Mouse (Mus musculus) testis, postnatal 10 days (tissue): ENCODE measurements around the gene Tppp.
"Not testable (repeated sequence)": the region's sequence is repeated elsewhere in the genome, so short reads cannot be mapped to it uniquely, and the experiment has no call there.

Experiments
- DNase-seq: peaks from one replicate; pipeline ENCODE4 v3.0.0; 2021; ENCODE audit warnings: low spot score

The Tppp gene

DNA sequence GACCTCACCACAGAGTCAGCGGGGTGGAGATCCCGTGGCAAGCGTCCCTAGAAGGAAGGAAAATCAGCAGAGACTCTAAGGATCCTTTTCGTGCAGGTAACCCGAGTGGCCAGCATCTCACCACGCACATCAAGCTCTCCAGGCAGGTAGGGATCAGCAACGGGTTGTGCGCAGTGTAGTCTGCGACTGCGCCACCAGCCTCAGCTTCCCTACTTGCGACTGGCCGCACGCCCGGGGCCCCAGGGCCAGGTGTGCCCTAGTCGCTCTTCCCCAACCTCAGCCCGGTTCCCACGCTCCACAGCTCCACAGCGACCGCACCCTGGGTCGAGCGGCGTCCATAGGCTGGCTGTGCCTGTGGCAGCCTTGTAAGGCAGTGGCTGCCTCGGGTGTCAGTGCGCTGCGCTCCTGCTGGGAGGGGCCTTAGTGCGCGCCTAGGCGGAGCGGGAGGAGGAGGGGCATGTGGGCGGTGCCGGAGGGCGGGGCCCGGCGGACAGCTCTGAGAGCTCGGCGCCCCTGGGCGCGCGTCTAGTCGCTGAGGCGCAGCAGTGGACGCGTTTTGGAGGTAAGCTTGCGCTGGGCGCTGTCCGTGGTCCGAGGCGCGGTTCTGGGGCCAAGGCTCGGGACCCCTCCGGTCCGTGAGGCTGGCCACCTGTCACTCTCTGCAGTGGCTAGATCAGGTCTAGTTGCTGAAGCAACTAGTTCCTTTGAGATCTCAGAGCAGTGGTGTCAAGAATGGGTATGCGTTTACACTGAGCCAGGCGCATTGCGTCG, at the start of gene Tppp:
Gene Tppp, plus strand, starts transcription at position 460 of the 771 bp plus-strand sequence.
- peak; percentile 92 for DNase-seq

DNA sequence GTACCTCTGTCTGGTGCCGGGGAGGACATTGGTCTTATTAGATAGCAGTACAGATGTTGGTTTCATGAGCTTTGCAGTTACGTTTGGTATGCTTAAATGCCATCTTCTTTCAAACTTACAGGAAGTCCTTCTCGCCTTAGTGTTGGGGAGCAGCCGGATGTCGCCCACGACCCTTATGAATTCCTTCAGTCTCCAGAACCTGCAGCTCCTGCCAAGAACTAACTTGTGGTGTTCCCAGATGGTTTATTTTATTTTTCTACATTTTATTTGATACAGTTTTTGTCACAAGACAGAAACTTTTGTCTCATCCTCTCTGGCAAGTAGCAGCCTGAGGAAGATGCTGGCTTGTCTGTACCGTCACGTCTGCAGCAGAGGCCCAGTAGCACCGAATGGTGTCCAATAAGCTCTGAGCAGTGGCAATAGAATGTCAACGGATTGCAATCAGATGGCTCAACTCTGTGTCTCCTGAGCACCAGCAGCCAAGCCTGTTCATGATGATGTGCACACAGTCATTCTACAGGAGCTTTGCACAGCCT, 49.0 kb upstream of the Tppp start:
- no peak for DNase-seq

DNA sequence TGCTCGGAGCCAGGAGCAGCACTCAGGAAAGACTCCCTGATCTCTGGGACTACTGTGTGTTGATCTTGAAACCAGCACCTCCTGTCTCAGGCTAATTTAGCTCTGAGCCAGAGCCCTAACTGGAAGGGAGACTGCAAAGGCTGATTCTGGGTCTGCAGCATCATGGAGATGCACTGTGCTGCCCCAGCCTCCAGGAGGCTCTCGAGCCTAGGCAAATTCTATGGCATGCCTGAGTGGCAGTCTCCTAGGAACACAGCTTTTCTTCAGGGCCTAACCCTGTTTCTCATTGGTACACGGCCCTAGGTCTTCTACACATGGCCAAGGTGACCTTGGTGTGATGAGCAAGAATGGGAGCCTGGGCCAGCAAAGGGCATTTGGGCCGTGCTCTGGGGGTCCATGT, 48.0 kb upstream of the Tppp start:
- DNase-seq, result no peak

DNA sequence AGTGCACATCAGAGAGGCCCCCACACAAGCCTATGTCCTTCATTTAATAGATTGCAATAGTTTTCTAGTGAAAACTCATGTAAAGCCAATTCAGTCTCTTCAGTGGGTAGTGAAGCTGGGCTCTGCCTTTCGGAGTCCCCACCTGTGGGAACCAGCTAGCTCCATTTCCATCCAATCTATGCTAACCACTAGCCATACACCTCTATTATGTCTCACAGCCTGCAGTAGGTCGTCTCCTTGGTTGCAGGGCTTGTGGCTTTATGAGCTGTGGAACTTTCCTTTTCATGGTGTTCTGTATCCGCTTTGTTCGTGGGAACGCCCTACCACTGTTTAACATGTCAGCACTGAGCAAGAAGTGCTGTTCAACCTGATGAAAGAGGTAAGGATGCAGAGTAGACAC, 45.7 kb upstream of the Tppp start, which contains the start of gene Zdhhc11:
Gene Zdhhc11, plus strand, starts transcription at position 301 of the 400 bp plus-strand sequence.
- no peak for DNase-seq

DNA sequence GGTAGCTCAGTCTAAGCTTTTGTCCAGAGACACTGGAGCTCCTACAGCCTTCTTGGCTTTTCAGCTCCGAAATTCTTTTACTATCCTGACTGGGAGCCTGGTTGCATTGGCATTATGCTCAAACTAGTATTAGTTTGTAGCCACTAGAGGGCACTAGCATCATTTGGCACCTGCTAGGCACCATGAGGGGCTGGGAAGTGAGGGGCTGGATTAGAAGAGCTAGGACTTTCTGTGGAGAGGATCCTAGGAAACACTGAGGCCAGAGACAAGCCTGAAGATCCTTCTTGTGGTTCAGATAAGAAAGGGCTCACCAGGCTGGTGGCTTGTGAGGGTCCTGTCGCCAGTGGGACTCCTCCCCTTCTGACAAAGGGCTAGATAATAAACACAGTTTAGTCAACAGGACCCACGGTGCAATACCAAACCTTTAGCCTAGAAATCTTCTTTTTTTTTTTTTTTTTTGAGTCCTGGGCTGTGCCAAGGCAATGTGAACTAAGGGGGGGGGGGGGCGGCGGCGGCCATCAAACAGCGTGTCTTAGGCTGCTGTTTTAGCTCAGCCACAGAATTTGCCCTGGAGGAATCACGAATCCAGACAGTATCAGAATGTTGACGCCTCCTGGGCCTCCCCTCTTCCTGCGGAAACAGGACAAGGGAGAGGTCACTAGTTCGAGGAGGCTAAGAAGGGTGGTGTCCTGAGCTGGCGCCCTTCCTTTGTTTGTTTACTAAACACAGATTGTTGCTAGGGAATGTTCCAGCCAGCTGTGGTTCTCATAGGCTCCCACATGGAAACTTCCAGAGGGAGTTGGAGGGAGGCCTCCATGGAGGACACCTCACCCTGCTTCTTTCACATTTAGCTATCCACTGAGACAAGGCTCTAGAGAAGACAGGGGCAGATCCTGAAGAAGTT, 38.4 kb upstream of the Tppp start:
- DNase-seq, result peak; percentile 67

DNA sequence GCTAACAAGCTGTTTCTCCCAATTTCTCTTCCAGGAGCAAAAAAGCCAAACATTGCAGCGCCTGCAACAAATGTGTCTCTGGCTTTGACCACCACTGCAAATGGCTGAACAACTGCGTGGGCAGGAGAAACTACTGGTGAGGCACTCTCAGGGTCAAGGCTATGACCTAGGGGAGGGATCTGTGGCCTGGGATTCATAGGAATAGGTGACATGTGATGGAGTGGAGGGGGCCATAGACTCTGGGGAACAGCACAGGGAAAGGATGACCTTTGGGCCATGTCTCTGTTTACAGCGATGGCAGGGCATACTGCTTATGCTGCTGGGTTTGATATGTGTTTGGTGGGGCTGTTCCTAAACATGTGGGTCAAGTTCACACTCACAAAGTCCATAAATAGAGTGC, 34.7 kb upstream of the Tppp start:
- DNase-seq, result no peak

DNA sequence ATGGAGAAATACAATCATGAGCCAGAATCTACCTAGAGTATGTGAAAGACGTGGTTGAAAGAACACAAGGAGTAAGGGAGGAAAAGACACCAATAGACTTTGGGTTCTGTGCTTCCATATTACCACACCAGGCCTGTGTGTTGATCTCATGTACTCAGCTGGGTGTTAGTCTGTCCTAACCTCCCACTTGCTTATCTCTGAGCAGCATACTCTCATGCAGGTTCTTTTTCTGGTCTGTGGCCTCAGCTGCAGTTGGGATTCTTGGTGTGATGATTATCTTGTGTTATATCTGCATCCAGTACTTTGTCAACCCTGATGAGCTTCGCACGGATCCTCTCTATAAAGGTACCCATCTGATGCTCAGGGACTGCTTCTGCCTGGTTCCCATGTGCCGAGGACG, 32.3 kb upstream of the Tppp start:
- no peak for DNase-seq

DNA sequence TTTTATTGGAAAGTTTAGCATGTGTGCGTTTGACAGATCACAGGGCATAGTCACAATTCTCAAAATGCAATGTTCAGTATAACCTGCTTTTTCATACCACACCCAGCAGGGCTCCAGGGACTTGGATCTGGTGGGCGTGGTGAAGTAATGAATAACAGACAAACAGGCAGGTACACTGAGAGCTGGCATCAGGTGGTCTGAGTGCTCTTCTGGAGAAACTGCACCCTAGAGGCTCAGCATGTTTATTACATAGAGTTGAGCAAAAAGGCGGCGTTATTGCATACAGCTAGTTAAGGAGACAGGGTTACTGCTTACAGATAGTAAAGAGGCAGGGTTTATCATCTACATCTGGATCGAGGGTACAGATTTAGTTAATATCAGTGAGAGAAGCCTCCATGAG, 18.9 kb upstream of the Tppp start:
- DNase-seq, result no peak

DNA sequence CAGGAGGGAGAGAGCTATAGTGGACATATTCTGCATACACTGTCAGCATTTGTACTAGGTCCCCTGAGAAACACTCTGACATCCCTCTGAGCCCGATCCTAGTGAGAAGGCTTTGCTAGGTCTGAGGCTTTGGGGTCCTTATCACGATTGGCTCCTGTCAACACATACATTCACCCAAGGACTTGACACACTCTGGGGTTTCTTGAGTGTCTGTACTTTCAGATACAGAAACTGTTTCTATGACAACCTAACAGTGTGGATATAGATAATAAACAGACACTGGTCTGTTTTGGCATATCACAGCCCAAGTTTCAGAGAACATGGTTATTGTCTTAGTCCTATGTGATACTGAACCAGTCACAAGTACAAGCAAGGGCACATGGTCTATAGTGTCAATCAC, 18.4 kb upstream of the Tppp start:
- no peak for DNase-seq

DNA sequence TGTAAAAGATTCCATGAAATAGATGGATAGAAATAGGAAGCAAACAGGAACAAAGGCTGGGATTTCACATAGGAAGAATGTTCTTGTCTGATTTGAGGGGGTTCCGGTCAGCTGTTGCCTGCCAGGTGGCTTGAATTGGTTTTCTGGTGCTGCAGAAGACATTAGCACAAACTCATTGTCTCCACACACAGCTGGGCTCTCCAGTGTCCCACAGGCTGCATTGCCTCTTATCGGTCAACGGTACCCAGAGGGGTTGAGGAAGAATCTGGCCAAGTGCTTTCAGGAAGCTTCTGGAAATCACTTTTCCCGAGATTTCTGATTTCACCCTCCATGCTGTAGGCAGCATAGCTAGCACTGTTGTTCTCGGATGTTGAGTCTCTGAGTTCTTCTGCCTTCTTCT, 17.9 kb upstream of the Tppp start:
- DNase-seq, result no peak

DNA sequence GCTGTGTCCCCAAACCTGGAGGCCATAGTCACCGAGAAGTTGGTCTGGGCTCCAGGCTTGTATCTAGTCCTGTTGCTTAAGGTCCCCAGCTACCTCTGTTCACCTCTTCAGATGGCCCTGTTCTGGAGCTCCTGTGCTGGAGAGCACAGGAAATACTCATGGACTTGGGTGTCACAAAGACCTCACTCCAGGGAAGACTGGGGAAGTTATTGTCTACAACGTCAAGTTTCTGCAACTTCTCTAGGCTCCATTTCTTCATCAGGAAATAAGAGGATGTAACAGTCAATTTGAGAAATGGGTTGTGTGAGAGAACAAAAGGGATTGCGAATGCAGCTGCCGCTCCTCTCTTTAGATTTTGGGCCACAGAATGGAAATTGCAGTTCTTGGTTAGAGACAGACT, 12.8 kb upstream of the Tppp start:
- DNase-seq, result no peak

DNA sequence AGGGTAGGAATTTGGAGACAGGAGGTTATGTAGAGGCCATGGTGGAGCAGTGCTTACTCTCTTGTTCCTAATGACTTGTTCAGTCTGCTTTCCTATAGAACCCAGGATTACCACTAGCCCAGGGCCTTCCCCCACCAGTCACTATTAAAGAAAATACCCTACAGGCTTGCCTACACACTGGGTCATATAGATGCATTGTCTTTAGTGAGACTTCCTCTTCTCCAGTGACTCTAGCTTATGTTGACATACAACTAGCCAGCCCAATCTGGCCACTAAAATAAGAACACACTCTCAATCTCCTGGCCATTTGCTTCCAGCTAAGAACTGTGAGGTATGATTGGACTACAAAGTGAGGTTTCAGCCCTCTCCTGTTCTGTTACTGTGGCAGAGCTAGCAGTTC, 8.7 kb upstream of the Tppp start:
- no peak for DNase-seq

DNA sequence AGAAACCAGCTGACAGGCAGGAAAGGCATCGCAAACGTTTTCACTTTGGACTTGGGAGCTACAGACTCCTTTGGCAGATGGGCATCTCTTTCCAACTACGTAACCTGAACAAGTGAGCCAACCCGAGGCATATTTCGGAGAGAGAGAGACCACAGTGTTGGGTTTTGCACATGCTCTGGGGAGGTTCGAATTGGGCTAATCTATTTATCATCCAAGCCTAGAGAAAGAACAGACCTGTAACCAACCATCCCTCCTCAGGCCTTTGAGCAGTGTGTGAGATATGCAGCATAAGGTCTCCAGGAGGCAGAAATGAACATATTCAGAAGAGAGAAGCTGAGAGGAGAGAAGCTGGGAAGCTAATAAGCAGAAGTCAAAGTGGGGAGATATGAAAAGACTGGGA, 8.2 kb upstream of the Tppp start:
- no peak for DNase-seq

DNA sequence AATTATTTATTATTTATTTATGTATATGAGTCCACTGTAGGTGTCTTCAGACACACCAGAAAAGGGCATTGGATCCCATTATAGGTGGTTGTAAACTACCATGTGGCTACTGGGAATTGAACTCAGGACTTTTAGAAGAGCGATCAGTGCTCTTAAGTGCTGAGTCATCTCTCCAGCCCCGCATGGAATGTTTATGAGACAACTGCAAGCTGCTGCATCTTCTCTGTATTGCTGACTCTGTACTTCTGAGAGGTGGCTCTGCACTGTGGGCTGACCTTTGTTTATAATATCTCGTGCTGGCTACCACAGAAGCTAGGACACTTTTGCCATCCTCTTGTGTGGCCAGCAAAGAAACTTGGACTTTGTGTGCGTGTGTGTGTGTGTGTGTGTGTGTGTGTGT, 7.7 kb upstream of the Tppp start:
- no peak for DNase-seq

DNA sequence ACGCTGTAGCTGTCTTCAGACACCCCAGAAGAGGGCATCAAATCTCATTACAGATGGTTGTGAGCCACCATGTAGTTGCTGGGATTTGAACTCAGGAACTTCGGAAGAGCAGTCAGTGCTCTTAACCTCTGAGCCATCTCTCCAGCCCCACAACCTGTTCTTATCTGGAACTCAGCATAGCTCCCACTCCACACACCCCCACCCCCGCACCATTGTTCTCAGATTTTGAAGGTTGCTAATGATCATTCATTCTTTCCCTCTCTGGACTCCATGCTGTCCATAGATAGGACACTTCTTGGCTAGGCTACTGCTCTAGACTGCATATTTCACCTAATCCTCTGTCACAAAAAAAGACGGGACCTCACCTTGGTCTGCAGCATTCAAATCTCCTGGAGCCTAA, 2.3 kb upstream of the Tppp start:
- not testable (repeated sequence) for DNase-seq

DNA sequence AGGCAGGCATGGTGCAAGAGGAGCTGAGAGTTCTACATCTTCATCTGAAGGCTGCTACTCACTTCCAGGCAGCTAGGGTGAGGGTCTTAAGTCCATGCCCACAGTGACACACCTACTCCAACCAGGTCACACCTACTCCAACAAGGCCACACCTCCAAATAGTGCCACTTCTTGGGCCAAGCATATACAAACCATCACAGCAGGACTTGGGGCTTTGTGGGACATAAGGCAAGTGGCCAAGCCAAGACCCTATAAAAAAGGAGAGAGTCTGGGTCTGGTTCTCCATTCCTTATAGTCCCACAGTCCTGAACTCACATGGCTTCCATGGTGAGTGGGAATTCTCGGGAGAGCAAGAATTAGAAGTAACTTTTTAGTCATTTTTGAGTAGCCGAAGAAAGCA, 991 bp upstream of the Tppp start:
- DNase-seq, result not testable (repeated sequence)

DNA sequence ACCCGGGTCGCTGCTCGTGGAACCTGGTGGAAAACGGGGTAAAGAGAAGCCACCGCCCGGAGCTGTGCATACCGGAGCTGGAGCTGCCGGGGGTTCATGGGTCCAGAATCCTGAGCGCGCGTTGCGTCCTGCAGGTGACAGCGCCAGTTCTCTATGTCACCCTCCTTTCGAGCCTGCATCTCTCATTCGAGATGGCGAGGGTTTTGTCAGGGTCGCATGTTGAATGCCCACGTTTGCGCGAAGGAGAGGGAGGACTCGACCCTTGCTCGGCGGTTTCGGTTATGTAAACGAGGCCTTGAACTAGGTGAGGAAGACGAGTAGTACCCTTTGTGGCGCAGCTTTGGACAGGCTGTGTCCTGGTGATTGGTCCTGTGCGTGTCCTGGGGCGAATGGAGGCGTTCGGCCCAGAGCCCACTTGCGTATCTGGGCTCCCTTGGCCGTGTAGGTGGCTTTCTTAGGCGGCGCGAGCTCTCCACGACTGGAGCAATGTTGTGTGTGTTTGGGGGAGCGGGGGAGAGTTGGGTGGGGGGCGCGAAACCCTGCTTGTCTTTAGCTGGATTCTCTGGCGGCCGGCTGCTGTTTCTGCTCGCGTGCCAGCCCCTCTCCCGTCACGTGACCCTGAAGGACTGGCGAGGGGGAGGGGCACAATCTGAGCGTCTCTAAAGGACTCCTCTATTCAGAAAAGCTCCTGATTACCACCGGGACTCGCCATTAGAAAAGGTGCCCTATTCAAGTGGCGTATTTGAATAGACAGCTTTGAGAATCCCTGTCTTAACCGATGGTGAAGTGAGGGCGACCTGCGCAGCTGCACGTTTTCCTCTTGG, 796 bp downstream of the Tppp start:
- peak; percentile 76 for DNase-seq

DNA sequence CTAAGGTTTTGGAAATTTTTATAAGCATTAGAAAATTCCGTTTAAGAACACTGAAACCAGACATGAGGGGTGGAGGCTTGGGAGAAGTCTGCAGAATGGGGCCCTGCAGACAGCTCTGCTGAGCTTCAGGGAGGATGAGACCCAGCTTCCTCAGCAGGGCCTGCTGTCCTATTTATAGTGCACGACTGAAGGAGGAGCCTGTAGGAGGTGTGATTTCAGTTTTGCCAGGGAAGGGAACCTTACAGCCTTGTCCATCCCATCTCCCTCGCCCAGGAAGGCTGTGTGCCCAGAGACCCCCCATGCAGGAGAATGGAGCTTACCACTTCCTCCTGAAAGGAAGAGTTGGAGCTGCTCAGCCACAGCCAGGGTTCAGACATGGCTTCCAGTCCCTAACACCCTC, 1.5 kb downstream of the Tppp start:
- no peak for DNase-seq

DNA sequence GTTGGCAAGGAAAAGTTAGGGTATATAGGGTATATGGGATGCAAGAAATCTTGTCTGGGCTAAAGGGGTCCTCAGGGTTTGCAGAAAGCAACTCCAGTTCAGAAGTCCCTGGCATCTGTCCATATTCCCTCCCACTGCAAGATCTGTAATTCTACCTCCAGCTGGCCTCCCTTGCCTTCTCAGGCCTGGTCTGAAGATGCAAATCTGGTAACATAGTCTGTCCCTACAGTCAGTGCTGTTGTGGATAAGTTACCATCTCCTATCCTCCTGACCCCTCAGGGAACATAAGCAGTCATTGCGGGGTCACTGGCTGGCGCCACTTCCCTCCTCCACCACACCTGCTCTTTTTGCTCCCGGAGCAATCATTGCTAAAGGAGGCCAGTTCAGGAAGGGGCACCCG, 6.7 kb downstream of the Tppp start:
- no peak for DNase-seq

DNA sequence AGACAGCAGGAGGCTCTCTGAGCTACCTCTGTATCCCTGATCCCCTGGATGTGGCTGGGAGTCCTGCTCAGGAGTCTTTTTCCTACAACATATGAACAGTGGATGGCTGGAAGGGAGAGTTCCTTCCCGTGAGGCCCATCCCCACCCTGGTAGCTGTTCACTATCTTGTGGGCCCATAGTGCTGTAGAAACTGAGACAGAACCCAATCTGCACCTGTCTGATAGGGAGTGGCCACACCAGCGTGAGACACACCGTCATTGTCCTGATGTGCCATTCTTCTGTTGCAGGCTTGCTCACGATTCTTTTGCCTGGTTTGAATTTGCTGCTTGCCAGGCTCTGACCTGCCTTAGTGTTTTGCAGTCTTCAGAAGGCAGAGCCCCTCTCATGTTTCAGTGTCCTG, 8.2 kb downstream of the Tppp start:
- DNase-seq, result no peak

DNA sequence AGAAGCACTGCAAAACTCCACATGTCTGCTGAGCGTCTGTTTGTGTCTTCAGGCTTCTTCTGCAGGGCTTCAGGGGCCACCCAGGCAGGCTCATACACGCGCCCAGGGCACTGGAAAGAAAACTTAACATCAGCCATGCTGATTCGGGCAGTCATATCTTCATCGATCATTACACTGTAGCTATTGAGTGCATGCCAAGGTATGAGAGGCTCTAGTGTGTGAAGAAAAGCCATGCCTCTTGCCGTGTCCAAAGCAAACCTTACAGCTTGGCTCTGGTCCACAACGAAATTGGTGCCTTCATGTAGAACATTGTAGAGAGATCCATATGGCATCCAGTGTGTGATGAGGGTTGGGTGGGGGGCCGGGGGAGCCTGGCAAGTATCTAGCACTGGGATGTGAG, 9.8 kb downstream of the Tppp start:
- not testable (repeated sequence) for DNase-seq
